Mouse (Mus musculus): ENCODE data around the gene Ccne1.
"Not testable (repeated sequence)": the region's sequence is repeated elsewhere in the genome, so short reads cannot be mapped to it uniquely, and the experiment has no call there.

Gene Ccne1

GRCm38 (mm10) chr7:38107371-38108259 is at the start of gene Ccne1:
Ccne1 (minus strand) TSS chr7:38107534.
- in situ Hi-C loops (cut with MboI; ENCODE audit: unreplicated experiment in 2 of 2) = no loop called here

DNA sequence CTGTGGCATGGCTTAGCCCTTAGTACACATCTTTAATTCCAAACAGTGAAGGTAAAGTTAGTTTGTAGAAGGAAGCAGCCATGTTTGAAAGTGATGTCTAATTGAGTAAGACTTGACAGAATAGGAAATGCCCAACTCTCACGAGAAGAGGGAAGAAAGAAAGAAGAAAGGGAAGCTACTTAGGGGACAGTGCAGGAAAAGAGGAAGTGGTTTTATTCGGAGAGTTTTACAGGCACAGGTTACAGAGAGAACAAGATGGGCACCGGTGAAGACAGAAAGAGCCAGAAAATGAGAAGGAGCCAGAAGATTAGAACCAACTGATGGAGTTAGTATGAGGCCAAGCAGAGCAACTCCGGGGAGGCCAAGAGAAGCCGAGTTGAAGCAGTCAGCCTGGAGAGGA is 48.5 kb upstream of the Ccne1 start:
- in situ Hi-C loops (cut with MboI; ENCODE audit: unreplicated experiment in 2 of 2) = no loop called here

DNA sequence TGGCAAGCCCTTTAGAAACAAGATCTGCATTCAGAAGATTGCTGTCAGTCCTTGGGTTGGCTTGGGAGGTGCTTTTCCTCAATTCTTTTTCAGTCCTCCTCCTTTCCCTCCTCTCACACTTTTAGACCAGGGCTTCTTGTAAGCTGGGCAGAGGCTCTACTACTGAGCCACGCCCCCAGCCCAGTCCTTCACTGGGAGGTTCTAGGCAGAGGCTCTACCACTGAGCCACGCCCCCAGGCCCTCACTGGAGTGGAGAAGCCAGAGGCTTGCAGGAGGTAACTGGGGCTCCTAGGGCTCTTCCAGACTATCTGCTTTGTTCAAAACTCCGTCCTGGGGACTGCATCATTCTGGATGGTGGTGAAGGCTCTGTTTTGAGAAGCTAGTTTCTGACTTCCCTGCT is 45.2 kb upstream of the Ccne1 start:
- in situ Hi-C loops (cut with MboI; ENCODE audit: unreplicated experiment in 2 of 2) = no loop called here

- in situ Hi-C loops (cut with MboI; ENCODE audit: unreplicated experiment in 2 of 2) = no loop called here
Observed at GRCm38 (mm10) chr7:38151706-38152312, 44.5 kb upstream of the Ccne1 start.

GRCm38 (mm10) chr7:38147477-38147876 is 40.1 kb upstream of the Ccne1 start:
- in situ Hi-C loops (cut with MboI; ENCODE audit: unreplicated experiment in 2 of 2) = no loop called here

DNA sequence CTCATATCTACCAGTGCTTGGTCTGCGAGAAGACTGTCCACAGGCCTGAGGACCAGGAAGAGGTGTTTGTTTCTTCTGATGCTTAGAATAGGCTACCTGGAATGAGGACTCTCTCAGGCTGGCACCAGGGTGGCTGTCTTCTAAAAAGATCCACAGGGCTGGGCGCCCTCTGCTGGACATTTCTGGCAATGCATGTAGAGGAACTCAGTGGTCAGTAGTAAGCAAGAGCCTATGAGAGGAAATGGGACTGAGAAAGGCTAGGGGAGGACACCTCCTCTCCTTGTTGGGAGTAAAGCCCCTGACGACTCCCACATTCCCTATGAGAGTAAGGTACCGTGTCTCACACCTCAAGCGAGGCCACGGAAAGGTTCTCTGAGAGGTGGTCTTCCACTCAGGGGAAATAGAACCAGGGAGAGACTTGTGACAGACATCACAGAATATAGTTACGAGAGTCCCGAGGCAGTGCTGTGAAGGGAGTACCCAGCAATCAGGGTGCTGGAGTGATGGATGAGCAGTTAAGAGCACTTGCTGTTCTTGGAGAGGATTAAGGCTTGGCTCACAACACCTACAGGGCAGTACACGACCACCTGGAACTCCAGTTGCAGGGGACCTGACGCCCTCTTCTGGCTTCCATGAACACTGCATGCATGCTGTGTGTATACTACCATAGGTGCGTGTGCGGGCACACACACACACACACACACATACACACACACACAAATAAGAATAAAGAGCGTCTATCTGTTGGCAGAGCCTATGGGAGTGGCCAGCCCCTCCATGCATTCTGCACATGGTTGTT is 34.6 kb upstream of the Ccne1 start:
- in situ Hi-C loops (cut with MboI; ENCODE audit: unreplicated experiment in 2 of 2) = no loop called here

DNA sequence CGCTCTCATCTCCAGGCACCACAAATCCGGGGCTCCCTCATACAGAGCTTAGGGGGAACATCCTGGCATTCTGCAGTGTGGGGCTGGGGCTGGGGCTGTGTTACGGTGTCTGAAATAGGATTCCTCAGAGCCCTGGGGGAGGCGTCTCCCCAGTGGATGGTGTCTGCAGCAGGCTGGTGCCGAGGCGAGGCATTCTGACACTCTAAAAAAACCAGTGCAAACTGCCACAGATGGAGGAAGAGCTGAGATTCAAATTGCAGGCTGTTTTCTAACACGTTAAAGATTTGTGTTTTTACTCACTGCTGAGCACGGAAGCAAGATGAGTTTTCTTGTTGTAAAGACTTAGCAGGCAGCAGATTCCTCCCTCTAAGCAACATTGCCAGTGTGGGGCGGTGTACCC is 33.0 kb upstream of the Ccne1 start:
- in situ Hi-C loops (cut with MboI; ENCODE audit: unreplicated experiment in 2 of 2) = no loop called here

DNA sequence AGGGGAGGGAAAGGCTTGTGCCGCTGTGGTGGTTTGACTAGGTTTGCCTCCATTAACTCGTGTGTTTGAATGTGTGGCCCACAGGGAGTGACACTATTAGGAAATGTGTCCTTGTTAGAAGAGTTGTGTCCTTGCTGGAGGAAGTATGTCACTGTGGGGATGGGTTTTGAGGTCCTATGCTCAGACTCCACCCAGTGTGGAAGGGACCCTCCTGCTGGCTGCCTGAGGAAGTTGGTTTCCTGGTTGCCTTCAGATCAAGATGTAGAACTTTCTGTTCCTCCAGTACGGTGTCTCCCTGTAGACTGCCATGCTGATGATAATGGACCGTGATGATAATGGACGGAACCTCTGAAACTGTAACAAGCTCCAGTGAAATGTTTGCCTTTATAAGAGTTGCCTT is 27.1 kb upstream of the Ccne1 start:
- in situ Hi-C loops (cut with MboI; ENCODE audit: unreplicated experiment in 2 of 2) = no loop called here

DNA sequence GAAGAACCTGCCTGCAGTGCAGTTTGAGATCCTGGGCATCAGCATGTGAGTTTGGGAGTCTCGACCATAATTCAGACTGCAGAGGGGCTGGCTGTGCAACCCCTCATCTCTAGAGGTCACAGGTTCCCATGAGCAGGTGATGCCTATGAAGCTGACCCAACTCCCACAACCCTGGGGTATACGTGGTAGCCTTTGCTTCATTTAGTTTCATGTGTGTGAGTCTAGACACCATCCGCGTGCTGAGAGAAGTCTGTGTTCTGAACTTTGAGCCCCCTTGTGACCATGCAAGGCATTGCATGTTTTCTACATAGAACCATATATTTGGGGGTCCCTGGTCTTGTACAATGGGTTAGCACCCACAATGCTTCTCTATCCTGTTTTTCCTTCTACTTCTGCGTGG is 23.9 kb upstream of the Ccne1 start:
- in situ Hi-C loops (cut with MboI; ENCODE audit: unreplicated experiment in 2 of 2) = no loop called here

- in situ Hi-C loops (cut with MboI; ENCODE audit: unreplicated experiment in 2 of 2) = no loop called here
Observed at GRCm38 (mm10) chr7:38129986-38130729, 22.8 kb upstream of the Ccne1 start.

DNA sequence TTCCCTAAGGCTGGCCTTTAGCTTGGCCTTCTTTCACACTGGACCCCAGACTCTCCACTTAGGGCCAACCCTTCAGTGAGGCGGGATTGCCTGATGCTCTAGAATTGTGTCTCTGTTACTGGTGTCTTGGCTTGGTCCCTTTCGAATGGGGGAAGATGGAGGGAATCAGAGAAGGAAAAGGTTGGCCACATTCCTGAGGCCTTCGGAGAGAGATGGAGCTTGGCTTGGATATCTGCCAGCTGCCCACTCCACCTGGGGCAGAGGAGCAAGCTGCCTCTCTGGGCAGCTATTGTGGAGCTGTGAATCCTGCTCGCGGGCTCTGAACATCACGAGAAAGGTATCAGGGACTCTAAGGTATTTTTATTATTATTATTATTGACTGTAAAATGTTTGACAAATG is 22.2 kb upstream of the Ccne1 start:
- in situ Hi-C loops (cut with MboI; ENCODE audit: unreplicated experiment in 2 of 2) = no loop called here

- in situ Hi-C loops (cut with MboI; ENCODE audit: unreplicated experiment in 2 of 2) = not testable (repeated sequence)
Observed at GRCm38 (mm10) chr7:38128256-38128655, 20.9 kb upstream of the Ccne1 start.

GRCm38 (mm10) chr7:38125565-38126159 is 18.3 kb upstream of the Ccne1 start:
- in situ Hi-C loops (cut with MboI; ENCODE audit: unreplicated experiment in 2 of 2) = no loop called here

DNA sequence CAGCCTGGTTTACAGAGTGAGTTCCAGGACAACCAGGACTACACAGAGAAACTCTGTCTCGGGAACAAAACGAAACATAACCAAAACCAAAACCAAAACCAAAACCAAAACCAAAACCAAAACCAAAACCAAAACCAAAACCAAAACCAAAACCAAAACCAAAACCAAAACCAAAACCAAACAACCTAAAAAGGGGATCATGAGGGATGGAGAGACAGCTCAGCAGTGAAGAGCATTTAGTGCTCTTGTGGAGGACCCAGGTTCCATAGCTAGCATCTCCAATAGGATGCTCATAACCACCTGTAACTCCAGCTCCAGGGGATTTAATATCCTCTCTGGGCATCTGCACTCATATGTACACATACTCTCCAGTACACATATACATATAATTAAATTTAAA is 16.8 kb upstream of the Ccne1 start:
- in situ Hi-C loops (cut with MboI; ENCODE audit: unreplicated experiment in 2 of 2) = not testable (repeated sequence)

- in situ Hi-C loops (cut with MboI; ENCODE audit: unreplicated experiment in 2 of 2) = no loop called here
Observed at GRCm38 (mm10) chr7:38118594-38118993, 11.3 kb upstream of the Ccne1 start.

DNA sequence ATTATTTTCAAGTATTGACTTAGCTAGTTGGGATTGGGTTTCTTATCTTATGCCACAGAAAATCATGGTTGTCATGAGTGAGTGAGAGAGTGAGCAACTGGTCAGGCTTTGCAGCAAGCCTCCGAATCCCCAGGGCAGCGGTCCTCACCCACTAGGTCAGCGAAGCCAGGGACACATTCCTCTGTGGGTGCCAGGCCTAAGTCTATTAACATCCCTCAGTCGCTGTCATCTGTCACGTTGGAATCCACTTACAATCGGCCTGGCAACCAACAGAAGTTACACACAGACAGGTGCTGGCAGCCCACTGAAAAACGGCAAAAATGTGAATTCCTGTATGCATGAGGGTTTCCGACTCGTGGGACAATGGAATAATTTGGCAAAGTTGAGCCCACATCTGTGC is 5.1 kb upstream of the Ccne1 start:
- in situ Hi-C loops (cut with MboI; ENCODE audit: unreplicated experiment in 2 of 2) = no loop called here

DNA sequence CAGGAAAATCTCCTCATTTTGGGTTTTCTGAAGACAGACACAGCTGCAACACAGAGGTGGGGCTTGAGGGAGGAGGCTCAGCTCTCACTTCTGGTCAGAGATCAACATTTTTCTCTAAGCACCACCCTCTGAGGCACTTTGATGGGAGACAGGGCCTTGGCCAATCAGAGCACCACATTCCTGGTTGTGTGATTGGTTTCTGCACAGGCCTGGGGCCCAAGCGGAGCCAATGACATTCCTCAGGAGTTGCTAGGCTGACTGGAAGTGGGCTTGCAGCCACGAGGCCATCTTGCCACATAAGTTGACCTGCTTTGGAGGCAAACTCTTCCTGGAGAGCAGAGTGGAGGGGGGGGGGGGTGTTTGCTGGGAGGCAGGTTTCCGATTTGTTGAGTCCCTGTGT is 4.7 kb upstream of the Ccne1 start:
- in situ Hi-C loops (cut with MboI; ENCODE audit: unreplicated experiment in 2 of 2) = no loop called here

- in situ Hi-C loops (cut with MboI; ENCODE audit: unreplicated experiment in 2 of 2) = no loop called here
Observed at GRCm38 (mm10) chr7:38108260-38108632, 912 bp upstream of the Ccne1 start.

DNA sequence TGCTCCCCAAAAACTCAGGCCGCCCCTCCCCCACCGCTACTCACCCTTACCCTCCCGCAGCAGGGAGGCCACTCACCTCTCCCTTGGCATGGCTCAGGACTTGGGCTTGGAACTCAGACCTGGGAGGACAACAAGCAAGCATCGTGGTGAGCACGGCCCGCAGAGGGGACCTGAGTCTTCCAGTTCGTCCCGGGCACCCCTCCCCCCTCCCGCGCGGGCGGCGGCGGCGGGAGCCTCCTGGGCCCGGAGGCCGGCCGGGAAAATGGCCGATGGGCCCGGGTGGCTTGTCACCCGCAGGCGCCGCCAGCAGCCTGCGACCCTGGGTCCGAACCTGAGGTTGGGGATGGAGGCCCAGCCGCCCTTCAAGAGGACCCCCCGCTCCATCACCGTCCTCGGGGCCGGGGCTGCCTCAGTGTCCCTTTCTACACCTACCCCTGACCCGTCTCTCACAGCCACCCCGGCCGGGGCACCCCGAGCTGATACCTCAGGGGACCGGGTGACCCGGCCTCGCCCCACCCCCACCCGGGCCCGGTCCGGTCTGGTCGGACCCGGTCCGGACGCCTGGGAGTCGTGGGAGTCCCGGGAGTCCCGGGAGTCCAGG is 523 bp downstream of the Ccne1 start:
- in situ Hi-C loops (cut with MboI; ENCODE audit: unreplicated experiment in 2 of 2) = no loop called here

DNA sequence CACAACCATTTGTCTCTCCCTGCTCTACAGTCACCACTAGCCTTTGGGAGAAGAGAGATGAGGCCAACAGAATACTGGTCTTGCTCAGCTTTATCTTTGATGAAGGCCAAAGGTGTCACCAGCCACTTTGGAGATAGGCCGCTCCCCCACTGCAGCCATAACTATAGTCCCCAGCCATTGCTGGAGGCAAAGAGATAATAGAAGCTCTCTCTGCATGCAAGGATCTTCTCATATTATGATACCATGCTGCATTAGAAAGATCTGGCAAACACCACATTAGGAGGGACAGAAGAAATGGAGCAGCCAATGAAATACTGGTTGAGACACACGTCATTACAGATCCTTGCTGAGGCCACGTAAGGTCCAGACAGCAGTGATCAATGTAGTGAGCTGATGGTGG is 2.0 kb downstream of the Ccne1 start:
- in situ Hi-C loops (cut with MboI; ENCODE audit: unreplicated experiment in 2 of 2) = no loop called here

All from v-Abl transformed pro-B cells (cell line).